Mouse (Mus musculus): ENCODE results near the gene Gprin2. TPM values are rescaled to one million over a fixed set of nuclear protein-coding genes. Genes with fewer than 3 reads are reported as not detected.

Gene Gprin2
- polyA plus RNA-seq, 1 experiment = 0.23 TPM

- Histone ChIP-seq H3K4me3 (ENCODE audit: low read depth, low read length) (no peak overlapping the region), H3K27me3 (ENCODE audit: control insufficient read depth, insufficient read depth, low read length) (no peaks in the 10 kb centered on the region)
- TF ChIP-seq CTCF (IDR thresholded peaks at IDR 0.05; ENCODE audit: extremely low read depth, insufficient read length, insufficient replicate concordance, low read depth, low read length) = no peak
Measured at GRCm38 (mm10) chr14:34232340-34232739, 30.9 kb upstream of the Gprin2 start.

GRCm38 (mm10) chr14:34228830-34229506 is 27.5 kb upstream of the Gprin2 start:
- no peaks in the 10 kb centered on the region for H3K27me3 ChIP-seq (ENCODE audit: control insufficient read depth, insufficient read depth, low read length)
- no peak overlapping the region for H3K27ac ChIP-seq (ENCODE audit: insufficient read depth, low read depth, low read length)
- H3K4me1 ChIP-seq (ENCODE audit: control insufficient read depth, insufficient read depth, insufficient read length, low read length) = no peaks in the 10 kb centered on the region
- no peak overlapping the region for H3K4me3 ChIP-seq (ENCODE audit: low read depth, low read length)
- TF ChIP-seq POLR2A (IDR thresholded peaks at IDR 0.05; ENCODE audit: low read depth, low read length) = no peak
- TF ChIP-seq CTCF (IDR thresholded peaks at IDR 0.05; ENCODE audit: extremely low read depth, insufficient read length, insufficient replicate concordance, low read depth, low read length) = no peak
- peaks cover 2% of the 10 kb centered on the region; the same call in 1 of the 2 replicates for H3K36me3 ChIP-seq (ENCODE audit: control insufficient read depth, insufficient read depth, low read length)
- 75% methylated on average over 10 of the region's 10 CpGs for WGBS

More at GRCm38 (mm10) chr14:34232340-34232739, 30.9 kb upstream of the Gprin2 start:
- WGBS = 86% methylated on average over 7 of the region's 7 CpGs
- Histone ChIP-seq H3K36me3 (ENCODE audit: control insufficient read depth, insufficient read depth, low read length) (peaks cover 2% of the 10 kb centered on the region; the same call in 1 of the 2 replicates), H3K27ac (ENCODE audit: insufficient read depth, low read depth, low read length) (no peak overlapping the region), H3K4me1 (ENCODE audit: control insufficient read depth, insufficient read depth, insufficient read length, low read length) (0 out of 2 replicates have a peak, but pooled peaks cover 4% of the 10 kb centered on the region)

DNA sequence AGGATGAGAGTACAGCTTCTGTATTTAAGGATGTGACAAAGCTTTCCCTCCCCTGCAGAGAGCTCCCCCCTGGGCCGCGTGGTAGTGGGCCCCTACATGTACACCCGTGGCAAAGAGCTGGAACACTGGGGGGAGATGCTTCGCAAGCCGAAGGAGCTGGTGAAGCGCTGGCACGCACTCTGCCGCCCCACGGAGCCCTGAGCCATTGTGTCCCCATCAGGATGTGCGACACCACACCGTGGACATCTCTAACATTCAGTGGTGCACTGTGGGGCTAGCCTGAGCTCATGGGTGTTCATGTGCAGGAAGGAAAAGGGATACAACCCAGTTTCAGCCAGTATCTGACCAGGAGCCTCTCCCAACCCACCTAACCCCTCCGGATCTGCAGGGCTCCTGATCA is 26.5 kb upstream of the Gprin2 start:
- 82% methylated on average over 12 of the region's 12 CpGs for WGBS
- H3K4me1 ChIP-seq (ENCODE audit: control insufficient read depth, insufficient read depth, insufficient read length, low read length) = no peaks in the 10 kb centered on the region
- TF ChIP-seq CTCF (IDR thresholded peaks at IDR 0.05; ENCODE audit: extremely low read depth, insufficient read length, insufficient replicate concordance, low read depth, low read length) (no peak), POLR2A (IDR thresholded peaks at IDR 0.05; ENCODE audit: low read depth, low read length) (no peak)
- H3K36me3 ChIP-seq (ENCODE audit: control insufficient read depth, insufficient read depth, low read length) = no peaks in the 10 kb centered on the region
- H3K27ac ChIP-seq (ENCODE audit: insufficient read depth, low read depth, low read length) = no peak overlapping the region
- H3K27me3 ChIP-seq (ENCODE audit: control insufficient read depth, insufficient read depth, low read length) = no peaks in the 10 kb centered on the region
- H3K4me3 ChIP-seq (ENCODE audit: low read depth, low read length) = no peak overlapping the region

DNA sequence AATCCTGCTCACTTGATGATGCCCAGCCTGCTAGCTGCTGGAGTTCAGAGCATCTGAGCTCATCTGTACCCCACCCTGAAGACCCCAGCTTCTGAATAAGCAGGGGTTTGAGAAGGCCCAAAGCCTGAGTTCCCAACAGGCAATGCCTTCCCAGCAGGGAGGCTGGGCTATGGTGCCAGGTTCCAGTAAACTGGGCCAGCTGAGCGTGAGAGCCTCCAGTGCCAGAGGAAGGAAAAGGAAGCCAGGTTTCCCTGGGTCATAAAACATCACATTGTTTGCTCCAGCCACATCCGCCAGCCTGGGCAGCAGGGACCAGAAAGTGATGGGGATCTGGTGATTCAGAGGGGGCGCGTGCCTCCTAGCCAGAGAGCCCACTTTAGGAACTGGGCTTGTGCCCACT is 25.1 kb upstream of the Gprin2 start:
- Histone ChIP-seq H3K36me3 (ENCODE audit: control insufficient read depth, insufficient read depth, low read length) (no peaks in the 10 kb centered on the region), H3K27ac (ENCODE audit: insufficient read depth, low read depth, low read length) (no peak overlapping the region), H3K4me3 (ENCODE audit: low read depth, low read length) (no peak overlapping the region), H3K27me3 (ENCODE audit: control insufficient read depth, insufficient read depth, low read length) (no peaks in the 10 kb centered on the region), H3K4me1 (ENCODE audit: control insufficient read depth, insufficient read depth, insufficient read length, low read length) (no peaks in the 10 kb centered on the region)
- WGBS = 53% methylated on average over 4 of the region's 4 CpGs
- no peak for TF ChIP-seq CTCF (IDR thresholded peaks at IDR 0.05; ENCODE audit: extremely low read depth, insufficient read length, insufficient replicate concordance, low read depth, low read length)
- TF ChIP-seq POLR2A (IDR thresholded peaks at IDR 0.05; ENCODE audit: low read depth, low read length) = no peak

DNA sequence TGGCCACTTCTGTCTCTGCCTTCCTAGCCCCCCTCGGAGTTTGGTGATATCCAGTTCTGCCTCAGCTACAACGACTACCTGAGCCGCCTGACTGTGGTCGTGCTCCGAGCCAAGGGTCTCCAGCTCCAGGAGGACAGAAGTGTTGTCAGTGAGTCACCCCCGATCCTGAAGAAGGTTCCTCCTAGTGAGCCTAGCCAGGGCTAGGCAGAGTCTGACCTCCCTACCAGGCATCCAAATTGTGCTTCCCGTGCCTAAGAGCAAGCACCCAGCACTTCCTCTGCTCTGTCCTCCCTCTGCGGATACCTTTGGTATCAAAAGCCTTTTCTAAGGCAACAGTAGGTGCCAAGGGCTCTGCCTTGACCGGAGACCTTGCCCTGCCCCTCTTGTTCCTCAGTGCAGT is 24.5 kb upstream of the Gprin2 start:
- Histone ChIP-seq H3K27ac (ENCODE audit: insufficient read depth, low read depth, low read length) (no peak overlapping the region), H3K4me3 (ENCODE audit: low read depth, low read length) (no peak overlapping the region), H3K36me3 (ENCODE audit: control insufficient read depth, insufficient read depth, low read length) (no peaks in the 10 kb centered on the region), H3K27me3 (ENCODE audit: control insufficient read depth, insufficient read depth, low read length) (no peaks in the 10 kb centered on the region), H3K4me1 (ENCODE audit: control insufficient read depth, insufficient read depth, insufficient read length, low read length) (no peaks in the 10 kb centered on the region)
- WGBS = 80% methylated on average over 9 of the region's 9 CpGs
- TF ChIP-seq CTCF (IDR thresholded peaks at IDR 0.05; ENCODE audit: extremely low read depth, insufficient read length, insufficient replicate concordance, low read depth, low read length) (no peak), POLR2A (IDR thresholded peaks at IDR 0.05; ENCODE audit: low read depth, low read length) (no peak)

- Histone ChIP-seq H3K4me3 (ENCODE audit: low read depth, low read length) (no peak overlapping the region), H3K27ac (ENCODE audit: insufficient read depth, low read depth, low read length) (no peak overlapping the region), H3K27me3 (ENCODE audit: control insufficient read depth, insufficient read depth, low read length) (peaks cover 11% of the 10 kb centered on the region; the same call in 1 of the 2 replicates), H3K4me1 (ENCODE audit: control insufficient read depth, insufficient read depth, insufficient read length, low read length) (no peaks in the 10 kb centered on the region; the same call in 1 of the 2 replicates), H3K36me3 (ENCODE audit: control insufficient read depth, insufficient read depth, low read length) (no peaks in the 10 kb centered on the region)
- TF ChIP-seq CTCF (IDR thresholded peaks at IDR 0.05; ENCODE audit: extremely low read depth, insufficient read length, insufficient replicate concordance, low read depth, low read length) = no peak
- no peak for TF ChIP-seq POLR2A (IDR thresholded peaks at IDR 0.05; ENCODE audit: low read depth, low read length)
- WGBS = 59% methylated on average over 5 of the region's 5 CpGs
Measured at GRCm38 (mm10) chr14:34223362-34223898, 22.0 kb upstream of the Gprin2 start.

DNA sequence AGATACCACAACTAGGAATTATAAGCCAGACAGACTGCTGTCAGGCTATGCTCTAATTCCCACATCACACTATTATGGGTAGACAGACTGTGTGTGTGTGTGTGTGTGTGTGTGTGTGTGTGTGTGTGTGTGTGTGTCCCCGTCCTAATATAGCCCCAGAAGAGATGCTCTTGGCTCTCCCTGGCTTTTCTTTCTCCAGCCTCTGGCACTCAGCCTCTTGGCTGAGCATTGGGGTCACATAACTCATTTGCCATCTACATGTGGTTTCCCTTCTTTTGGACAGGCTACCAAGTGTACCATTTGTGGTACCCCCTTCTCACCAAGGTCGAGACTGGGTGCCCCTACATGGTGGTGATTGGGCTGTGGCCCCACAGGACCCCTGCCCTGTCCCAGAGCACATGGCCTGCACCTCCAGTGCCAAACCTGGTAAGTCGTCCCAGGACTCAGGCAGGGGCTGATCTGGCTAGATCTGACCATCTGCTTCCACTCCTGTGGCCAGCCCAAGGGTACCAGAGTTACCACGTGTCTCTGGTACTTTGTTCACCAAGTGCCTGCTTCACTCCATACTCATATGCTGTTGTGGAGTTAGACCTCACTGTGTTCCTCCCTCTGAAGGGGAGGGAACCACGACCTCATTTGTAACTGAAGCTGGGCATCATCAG is 20.1 kb upstream of the Gprin2 start:
- Histone ChIP-seq H3K27ac (ENCODE audit: insufficient read depth, low read depth, low read length) (no peak overlapping the region), H3K4me1 (ENCODE audit: control insufficient read depth, insufficient read depth, insufficient read length, low read length) (no peaks in the 10 kb centered on the region; the same call in 1 of the 2 replicates), H3K36me3 (ENCODE audit: control insufficient read depth, insufficient read depth, low read length) (no peaks in the 10 kb centered on the region), H3K27me3 (ENCODE audit: control insufficient read depth, insufficient read depth, low read length) (peaks cover 11% of the 10 kb centered on the region; the same call in 1 of the 2 replicates), H3K4me3 (ENCODE audit: low read depth, low read length) (no peak overlapping the region)
- no peak for TF ChIP-seq CTCF (IDR thresholded peaks at IDR 0.05; ENCODE audit: extremely low read depth, insufficient read length, insufficient replicate concordance, low read depth, low read length)
- no peak for TF ChIP-seq POLR2A (IDR thresholded peaks at IDR 0.05; ENCODE audit: low read depth, low read length)
- 65% methylated on average over 5 of the region's 5 CpGs for WGBS

Measured in small intestine, adult 2 months (tissue).